Mouse (Mus musculus): ENCODE data around the gene Fancf. TPM values are rescaled to one million over a fixed set of nuclear protein-coding genes. Genes with fewer than 3 reads are reported as not detected.
A peak's percentile ranks its signal among the peaks of the same experiment; 100 is the strongest.

The Fancf gene
- polyA plus RNA-seq, 1 experiment = 3.9 TPM

- H3K27ac ChIP-seq (ENCODE audit: control insufficient read depth, insufficient read depth, low read depth, low read length, poor library complexity) = no peak overlapping the region
Measured at GRCm38 (mm10) chr7:51862842-51863241, 775 bp upstream of the Fancf start.

GRCm38 (mm10) chr7:51861250-51862096 is 594 bp downstream of the Fancf start, which contains the start of gene Gas2:
Gene Gas2 (plus strand): TSS chr7:51862015.
- no peak for TF ChIP-seq CTCF (IDR thresholded peaks at IDR 0.05; ENCODE audit: control insufficient read depth, insufficient read depth, low read length)
- 0 out of 2 replicates have a peak, but pooled peaks have one; percentile 59 for TF ChIP-seq POLR2A (IDR thresholded peaks at IDR 0.05; ENCODE audit: borderline replicate concordance, control insufficient read depth, low read depth, low read length)
- H3K4me3 ChIP-seq (replicated peaks; ENCODE audit: control insufficient read depth, low read depth, low read length) = peak within 1 kb of the TSS; percentile 95
- 7% methylated on average over 91 of the region's 105 CpGs for WGBS
- H3K4me1 ChIP-seq (ENCODE audit: control insufficient read depth, insufficient read depth, low read length) = peaks cover 4% of the 10 kb centered on the region
- peak within 1 kb of the TSS; percentile 98 for H3K27ac ChIP-seq (ENCODE audit: control insufficient read depth, insufficient read depth, low read depth, low read length, poor library complexity)

More at GRCm38 (mm10) chr7:51862842-51863241, 775 bp upstream of the Fancf start:
- WGBS = 66% methylated on average over 3 of the region's 3 CpGs
- no peak for TF ChIP-seq POLR2A (IDR thresholded peaks at IDR 0.05; ENCODE audit: borderline replicate concordance, control insufficient read depth, low read depth, low read length)
- TF ChIP-seq CTCF (IDR thresholded peaks at IDR 0.05; ENCODE audit: control insufficient read depth, insufficient read depth, low read length) = no peak
- H3K4me3 ChIP-seq (replicated peaks; ENCODE audit: control insufficient read depth, low read depth, low read length) = no peak overlapping the region
- H3K4me1 ChIP-seq (ENCODE audit: control insufficient read depth, insufficient read depth, low read length) = peaks cover 4% of the 10 kb centered on the region

GRCm38 (mm10) chr7:51851890-51852507 is 10.1 kb downstream of the Fancf start:
- H3K4me1 ChIP-seq (ENCODE audit: control insufficient read depth, insufficient read depth, low read length) = no peaks in the 10 kb centered on the region
- WGBS = 92% methylated on average over 5 of the region's 5 CpGs
- no peak overlapping the region for H3K4me3 ChIP-seq (replicated peaks; ENCODE audit: control insufficient read depth, low read depth, low read length)
- no peak overlapping the region for H3K27ac ChIP-seq (ENCODE audit: control insufficient read depth, insufficient read depth, low read depth, low read length, poor library complexity)
- no peak for TF ChIP-seq POLR2A (IDR thresholded peaks at IDR 0.05; ENCODE audit: borderline replicate concordance, control insufficient read depth, low read depth, low read length)

GRCm38 (mm10) chr7:51850877-51851276 is 11.2 kb downstream of the Fancf start:
- no peak overlapping the region for H3K27ac ChIP-seq (ENCODE audit: control insufficient read depth, insufficient read depth, low read depth, low read length, poor library complexity)
- 80% methylated on average over 6 of the region's 6 CpGs for WGBS
- H3K4me1 ChIP-seq (ENCODE audit: control insufficient read depth, insufficient read depth, low read length) = no peaks in the 10 kb centered on the region
- TF ChIP-seq POLR2A (IDR thresholded peaks at IDR 0.05; ENCODE audit: borderline replicate concordance, control insufficient read depth, low read depth, low read length) (no peak), CTCF (IDR thresholded peaks at IDR 0.05; ENCODE audit: control insufficient read depth, insufficient read depth, low read length) (no peak)
- H3K4me3 ChIP-seq (replicated peaks; ENCODE audit: control insufficient read depth, low read depth, low read length) = no peak overlapping the region

- 76% methylated on average over 7 of the region's 7 CpGs for WGBS
- H3K4me3 ChIP-seq (replicated peaks; ENCODE audit: control insufficient read depth, low read depth, low read length) = no peak overlapping the region
- TF ChIP-seq POLR2A (IDR thresholded peaks at IDR 0.05; ENCODE audit: borderline replicate concordance, control insufficient read depth, low read depth, low read length) (no peak), CTCF (IDR thresholded peaks at IDR 0.05; ENCODE audit: control insufficient read depth, insufficient read depth, low read length) (no peak)
- H3K4me1 ChIP-seq (ENCODE audit: control insufficient read depth, insufficient read depth, low read length) = no peaks in the 10 kb centered on the region
- no peak overlapping the region for H3K27ac ChIP-seq (ENCODE audit: control insufficient read depth, insufficient read depth, low read depth, low read length, poor library complexity)
Measured at GRCm38 (mm10) chr7:51840515-51840914, 21.6 kb downstream of the Fancf start.

GRCm38 (mm10) chr7:51831917-51832316 is 30.1 kb downstream of the Fancf start:
- TF ChIP-seq POLR2A (IDR thresholded peaks at IDR 0.05; ENCODE audit: borderline replicate concordance, control insufficient read depth, low read depth, low read length) (no peak), CTCF (IDR thresholded peaks at IDR 0.05; ENCODE audit: control insufficient read depth, insufficient read depth, low read length) (no peak)
- Histone ChIP-seq H3K27ac (ENCODE audit: control insufficient read depth, insufficient read depth, low read depth, low read length, poor library complexity) (no peak overlapping the region), H3K4me3 (replicated peaks; ENCODE audit: control insufficient read depth, low read depth, low read length) (no peak overlapping the region), H3K4me1 (ENCODE audit: control insufficient read depth, insufficient read depth, low read length) (no peaks in the 10 kb centered on the region)
- WGBS = 82% methylated on average over 7 of the region's 7 CpGs

- H3K4me3 ChIP-seq (replicated peaks; ENCODE audit: control insufficient read depth, low read depth, low read length) = no peak overlapping the region
- no peak overlapping the region for H3K27ac ChIP-seq (ENCODE audit: control insufficient read depth, insufficient read depth, low read depth, low read length, poor library complexity)
- no peaks in the 10 kb centered on the region for H3K4me1 ChIP-seq (ENCODE audit: control insufficient read depth, insufficient read depth, low read length)
- WGBS = 65% methylated on average over 7 of the region's 7 CpGs
- TF ChIP-seq POLR2A (IDR thresholded peaks at IDR 0.05; ENCODE audit: borderline replicate concordance, control insufficient read depth, low read depth, low read length) (no peak), CTCF (IDR thresholded peaks at IDR 0.05; ENCODE audit: control insufficient read depth, insufficient read depth, low read length) (no peak)
Measured at GRCm38 (mm10) chr7:51823562-51824338, 38.3 kb downstream of the Fancf start.

GRCm38 (mm10) chr7:51821467-51821866 is 40.6 kb downstream of the Fancf start:
- Histone ChIP-seq H3K4me1 (ENCODE audit: control insufficient read depth, insufficient read depth, low read length) (no peaks in the 10 kb centered on the region), H3K27ac (ENCODE audit: control insufficient read depth, insufficient read depth, low read depth, low read length, poor library complexity) (no peak overlapping the region), H3K4me3 (replicated peaks; ENCODE audit: control insufficient read depth, low read depth, low read length) (no peak overlapping the region)
- TF ChIP-seq CTCF (IDR thresholded peaks at IDR 0.05; ENCODE audit: control insufficient read depth, insufficient read depth, low read length) = no peak
- no peak for TF ChIP-seq POLR2A (IDR thresholded peaks at IDR 0.05; ENCODE audit: borderline replicate concordance, control insufficient read depth, low read depth, low read length)
- WGBS = 44% methylated on average over 2 of the region's 2 CpGs
